13 mouse cellular contexts compared by ENCODE assay signal in the genomic region with DNA sequence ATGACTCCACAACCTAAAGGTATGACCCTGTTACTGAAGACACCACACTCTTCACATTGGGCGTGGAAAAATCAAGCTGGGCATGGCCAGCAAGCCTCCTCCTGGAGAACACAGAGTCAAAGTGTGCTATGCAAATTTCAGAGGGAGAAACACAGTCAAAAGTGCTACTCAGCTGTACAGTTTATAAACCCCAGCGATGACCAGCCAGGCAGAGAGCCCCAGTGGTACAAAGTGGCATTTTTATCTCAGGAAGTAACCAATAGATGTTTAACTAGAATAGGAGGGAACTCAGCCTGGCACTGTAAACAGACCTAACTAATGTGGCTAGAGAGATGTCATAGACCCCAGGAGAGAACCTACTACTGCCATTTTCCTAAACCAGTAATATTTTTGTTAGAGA.
"Had no signal": no experiment of that assay in that cellular context is flagged by ENCODE, and none has a peak within 500 bp of the region (broad histone marks: within the 10 kb centered on the region; RNA-seq: fewer than 3 reads in every experiment).

No protein-coding gene starts in this region.

- H3K27me3 ChIP-seq: intestine, embryonic 15.5 days; limb, embryonic 12.5 days; neural tube, embryonic 13.5 days had no signal

- ATAC-seq: intestine, embryonic 15.5 days had no signal

- H3K36me3 ChIP-seq: intestine, embryonic 15.5 days; limb, embryonic 12.5 days; midbrain, embryonic 10.5 days; neural tube, embryonic 13.5 days had no signal

- H3K4me3 ChIP-seq: intestine, embryonic 15.5 days; limb, embryonic 12.5 days; midbrain, embryonic 10.5 days; neural tube, embryonic 13.5 days had no signal

- DNase-seq: kidney, adult 18-20 months; kidney, postnatal 25 days; liver; lung, adult 18-20 months; lung, postnatal 4 days; midbrain, embryonic 14.5 days; right cerebral cortex, postnatal 14 days; thymus, postnatal 36 days had no signal

- H3K9ac ChIP-seq: intestine, embryonic 15.5 days; limb, embryonic 12.5 days; liver, embryonic 14.5 days; neural tube, embryonic 13.5 days had no signal

- H3K9me3 ChIP-seq: intestine, embryonic 15.5 days; limb, embryonic 12.5 days; midbrain, embryonic 10.5 days; neural tube, embryonic 13.5 days had no signal

- H3K4me2 ChIP-seq: intestine, embryonic 15.5 days; limb, embryonic 12.5 days; neural tube, embryonic 13.5 days had no signal

- H3K4me1 ChIP-seq: intestine, embryonic 15.5 days had no signal

- H3K27ac ChIP-seq: intestine, embryonic 15.5 days; limb, embryonic 12.5 days; liver, embryonic 14.5 days; midbrain, embryonic 10.5 days; neural tube, embryonic 13.5 days had no signal
